Mouse (Mus musculus): Measurements from ENCODE around the gene Nol6. TPM values are rescaled to one million over a fixed set of nuclear protein-coding genes. Genes with fewer than 3 reads are reported as not detected.

The Nol6 gene
- polyA plus RNA-seq, 1 experiment = 22.2 TPM

DNA sequence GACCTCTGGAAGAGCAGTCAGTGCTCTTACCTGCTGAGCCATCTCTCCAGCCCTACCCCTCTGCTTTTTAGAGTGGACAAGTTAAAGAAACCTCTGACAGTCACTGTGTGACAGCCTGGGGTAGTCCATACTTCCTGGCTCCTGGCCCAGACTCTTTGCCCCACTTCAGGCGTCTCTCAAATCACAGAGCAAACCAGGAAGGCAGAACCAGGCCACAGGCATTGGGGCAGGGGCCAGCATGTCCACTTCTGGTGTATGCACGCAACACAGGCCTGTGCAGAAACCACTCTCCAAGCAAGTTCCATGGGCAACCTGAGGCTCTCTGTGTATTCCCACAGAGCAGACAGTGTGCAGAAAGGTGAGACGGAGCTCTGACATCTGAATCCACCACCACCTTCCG, 59.1 kb downstream of the Nol6 start:
- H3K27me3 ChIP-seq (replicated peaks) = peaks cover 39% of the 10 kb centered on the region
- TF ChIP-seq GATA1 (IDR thresholded peaks at IDR 0.05; ENCODE audit: borderline replicate concordance, low read length) (no peak), FLI1 (IDR thresholded peaks at IDR 0.05; ENCODE audit: low read length) (no peak)
- H3K36me3 ChIP-seq (replicated peaks; ENCODE audit: low read length) = no peaks in the 10 kb centered on the region
- H3K9me3 ChIP-seq = no peaks in the 10 kb centered on the region
- peaks cover 16% of the 10 kb centered on the region; the same call in 1 of the 2 replicates for H3K4me1 ChIP-seq
- H3K4me3 ChIP-seq (replicated peaks) = no peak overlapping the region

Other genes starting within 250 kb of the Nol6 start
- gene Spink4, start 204.4 kb downstream of the Nol6 start, polyA plus RNA-seq (2012; ENCODE audit: insufficient read depth, low replicate concordance) = not detected in 2 replicates
- 409 and 1,033 TPM in 2 replicates for gene Bag1, start 176.2 kb downstream of the Nol6 start, polyA plus RNA-seq (2012; ENCODE audit: insufficient read depth, low replicate concordance)
- 6.2 TPM in 1 of 2 replicates, not detected in the other for gene Chmp5, start 176.0 kb downstream of the Nol6 start, polyA plus RNA-seq (2012; ENCODE audit: insufficient read depth, low replicate concordance)
- 1.2 and 4.1 TPM in 2 replicates for gene Nfx1, start 153.5 kb downstream of the Nol6 start, polyA plus RNA-seq (2012; ENCODE audit: insufficient read depth, low replicate concordance)
- gene Aqp7, start 76.3 kb downstream of the Nol6 start, polyA plus RNA-seq (2012; ENCODE audit: insufficient read depth, low replicate concordance) = not detected in 2 replicates
- gene Aqp3, start 26.3 kb downstream of the Nol6 start, polyA plus RNA-seq (2012; ENCODE audit: insufficient read depth, low replicate concordance) = not detected in 2 replicates
- gene Ube2r2, start 11.3 kb upstream of the Nol6 start, polyA plus RNA-seq (2012; ENCODE audit: insufficient read depth, low replicate concordance) = 25.8 and 32.8 TPM in 2 replicates
- 277 and 564 TPM in 2 replicates for gene Ubap2, start 150.7 kb upstream of the Nol6 start, polyA plus RNA-seq (2012; ENCODE audit: insufficient read depth, low replicate concordance)
- gene Dcaf12, start 190.4 kb upstream of the Nol6 start, polyA plus RNA-seq (2012; ENCODE audit: insufficient read depth, low replicate concordance) = 21.1 and 26.3 TPM in 2 replicates
- gene Ubap1, start 224.5 kb upstream of the Nol6 start, polyA plus RNA-seq (2012; ENCODE audit: insufficient read depth, low replicate concordance) = 5.1 and 28.5 TPM in 2 replicates

Data from megakaryocyte, embryonic 14.5 days (primary cell).